Mouse (Mus musculus) spleen, postnatal 36 days (tissue): ENCODE results near the gene Atxn7l1.

Experiments used
- DNase-seq, 2 experiments: peaks; one replicate each; pipeline ENCODE4 v3.0.0; 2022; ENCODE audit warnings: low spot score in 2 of 2, mixed read lengths in 1 of 2

Gene Atxn7l1

GRCm38 (mm10) chr12:33322547-33322946 is 175.1 kb downstream of the Atxn7l1 start:
- DNase-seq = no peak

GRCm38 (mm10) chr12:33323821-33324220 is 176.3 kb downstream of the Atxn7l1 start:
- no peak for DNase-seq

GRCm38 (mm10) chr12:33325424-33325823 is 177.9 kb downstream of the Atxn7l1 start:
- no peak for DNase-seq

GRCm38 (mm10) chr12:33332046-33332445 is 184.6 kb downstream of the Atxn7l1 start:
- no peak for DNase-seq

GRCm38 (mm10) chr12:33332796-33333195 is 185.3 kb downstream of the Atxn7l1 start:
- no peak for DNase-seq

GRCm38 (mm10) chr12:33333914-33334313 is 186.4 kb downstream of the Atxn7l1 start:
- DNase-seq = peak; percentile 73

- no peak for DNase-seq
Measured at GRCm38 (mm10) chr12:33334511-33334910, 187.0 kb downstream of the Atxn7l1 start.

- DNase-seq = peak in 1 of 2 experiments; percentile 52
Measured at GRCm38 (mm10) chr12:33334951-33335350, 187.5 kb downstream of the Atxn7l1 start.

GRCm38 (mm10) chr12:33335410-33335809 is 187.9 kb downstream of the Atxn7l1 start:
- peak in 1 of 2 experiments; percentile 14 for DNase-seq

- no peak for DNase-seq
Measured at GRCm38 (mm10) chr12:33336561-33337125, 189.2 kb downstream of the Atxn7l1 start.

- DNase-seq = no peak
Measured at GRCm38 (mm10) chr12:33337289-33337688, 189.8 kb downstream of the Atxn7l1 start.

GRCm38 (mm10) chr12:33338170-33338569 is 190.7 kb downstream of the Atxn7l1 start:
- no peak for DNase-seq

GRCm38 (mm10) chr12:33339822-33340221 is 192.3 kb downstream of the Atxn7l1 start:
- DNase-seq = no peak

GRCm38 (mm10) chr12:33340698-33341097 is 193.2 kb downstream of the Atxn7l1 start:
- DNase-seq = no peak

GRCm38 (mm10) chr12:33341351-33341892 is 193.9 kb downstream of the Atxn7l1 start:
- no peak for DNase-seq

GRCm38 (mm10) chr12:33344970-33345772 is 197.7 kb downstream of the Atxn7l1 start:
- DNase-seq = no peak

- no peak for DNase-seq
Measured at GRCm38 (mm10) chr12:33345773-33346435, 198.4 kb downstream of the Atxn7l1 start.

GRCm38 (mm10) chr12:33352671-33353070 is 205.2 kb downstream of the Atxn7l1 start:
- no peak for DNase-seq

GRCm38 (mm10) chr12:33358345-33358744 is 210.9 kb downstream of the Atxn7l1 start:
- DNase-seq = no peak

GRCm38 (mm10) chr12:33359209-33359608 is 211.7 kb downstream of the Atxn7l1 start:
- no peak for DNase-seq

- no peak for DNase-seq
Measured at GRCm38 (mm10) chr12:33359878-33360482, 212.5 kb downstream of the Atxn7l1 start.

GRCm38 (mm10) chr12:33360729-33361128 is 213.2 kb downstream of the Atxn7l1 start:
- DNase-seq = no peak
